Mouse (Mus musculus) monocyte, adult 5-6 weeks (primary cell): ENCODE data around the gene Ndufs7. TPM values are rescaled to one million over a fixed set of nuclear protein-coding genes. Genes with fewer than 3 reads are reported as not detected.

Source experiments
- ATAC-seq: fragments of 153-309, 156-312 bp; replicated peaks from 2 replicates; pipeline ENCODE4 v1.8.0; 2017; ENCODE audit warnings: mild to moderate bottlenecking; ENCODE audit not compliant: low TSS enrichment, insufficient number of reproducible peaks, severe bottlenecking, poor library complexity, low FRiP score
- total RNA-seq: library from RNA; stranded (forward); fragments of 200-1000, 200-491, 200-594 nt; gene quantifications from 3 replicates; pipeline ENCODE4 v1.2.3, GENCODE M21; 2017

Gene Ndufs7
- total RNA-seq, 1 experiment from 2014 or later, result 61.4 TPM

- ATAC-seq, result no peak
These were observed 33.0 kb downstream of the Ndufs7 start for GRCm38 (mm10) chr10:80281921-80282371.

- ATAC-seq, result no peak
These were observed 33.8 kb downstream of the Ndufs7 start for GRCm38 (mm10) chr10:80282481-80283441.

- ATAC-seq, result no peak
These were observed 36.5 kb downstream of the Ndufs7 start for GRCm38 (mm10) chr10:80285222-80286070.

- ATAC-seq, result no peak
These were observed 39.2 kb downstream of the Ndufs7 start for GRCm38 (mm10) chr10:80288097-80288496.

GRCm38 (mm10) chr10:80288657-80289056 lies 39.7 kb downstream of the Ndufs7 start:
- no peak for ATAC-seq

GRCm38 (mm10) chr10:80292251-80293146 lies 43.6 kb downstream of the Ndufs7 start, which contains the start of gene Rps15:
Gene Rps15, plus strand, starts transcription at chr10:80292453.
- ATAC-seq, result peak; percentile 91

GRCm38 (mm10) chr10:80293325-80293724 lies 44.4 kb downstream of the Ndufs7 start:
- ATAC-seq, result no peak

- no peak for ATAC-seq
These were observed 45.4 kb downstream of the Ndufs7 start for GRCm38 (mm10) chr10:80294311-80294710.

- ATAC-seq, result no peak
These were observed 45.9 kb downstream of the Ndufs7 start for GRCm38 (mm10) chr10:80294788-80295303.

- peak; percentile 29; the same call in 1 of the 2 replicates for ATAC-seq
These were observed 46.9 kb downstream of the Ndufs7 start, which contains the start of gene Apc2 for GRCm38 (mm10) chr10:80295618-80296425. Gene Apc2, plus strand, starts transcription at chr10:80295977.

- no peak for ATAC-seq
These were observed 47.9 kb downstream of the Ndufs7 start for GRCm38 (mm10) chr10:80296824-80297223.

- ATAC-seq, result no peak
These were observed 48.7 kb downstream of the Ndufs7 start for GRCm38 (mm10) chr10:80297526-80298133.

GRCm38 (mm10) chr10:80298571-80299281 lies 49.8 kb downstream of the Ndufs7 start:
- ATAC-seq, result no peak

- ATAC-seq, result no peak
These were observed 50.4 kb downstream of the Ndufs7 start for GRCm38 (mm10) chr10:80299301-80299700.

- no peak for ATAC-seq
These were observed 50.9 kb downstream of the Ndufs7 start for GRCm38 (mm10) chr10:80299824-80300223.

GRCm38 (mm10) chr10:80300672-80301181 lies 51.8 kb downstream of the Ndufs7 start:
- ATAC-seq, result no peak
